Mouse (Mus musculus) cerebellum, adult 8-10 months (tissue): Measurements from ENCODE around the gene As3mt.
A peak's percentile ranks its signal among the peaks of the same experiment; 100 is the strongest.

Experiments
- DNase-seq: peaks from one replicate; pipeline ENCODE4 v3.0.0; 2022

The As3mt gene

DNA sequence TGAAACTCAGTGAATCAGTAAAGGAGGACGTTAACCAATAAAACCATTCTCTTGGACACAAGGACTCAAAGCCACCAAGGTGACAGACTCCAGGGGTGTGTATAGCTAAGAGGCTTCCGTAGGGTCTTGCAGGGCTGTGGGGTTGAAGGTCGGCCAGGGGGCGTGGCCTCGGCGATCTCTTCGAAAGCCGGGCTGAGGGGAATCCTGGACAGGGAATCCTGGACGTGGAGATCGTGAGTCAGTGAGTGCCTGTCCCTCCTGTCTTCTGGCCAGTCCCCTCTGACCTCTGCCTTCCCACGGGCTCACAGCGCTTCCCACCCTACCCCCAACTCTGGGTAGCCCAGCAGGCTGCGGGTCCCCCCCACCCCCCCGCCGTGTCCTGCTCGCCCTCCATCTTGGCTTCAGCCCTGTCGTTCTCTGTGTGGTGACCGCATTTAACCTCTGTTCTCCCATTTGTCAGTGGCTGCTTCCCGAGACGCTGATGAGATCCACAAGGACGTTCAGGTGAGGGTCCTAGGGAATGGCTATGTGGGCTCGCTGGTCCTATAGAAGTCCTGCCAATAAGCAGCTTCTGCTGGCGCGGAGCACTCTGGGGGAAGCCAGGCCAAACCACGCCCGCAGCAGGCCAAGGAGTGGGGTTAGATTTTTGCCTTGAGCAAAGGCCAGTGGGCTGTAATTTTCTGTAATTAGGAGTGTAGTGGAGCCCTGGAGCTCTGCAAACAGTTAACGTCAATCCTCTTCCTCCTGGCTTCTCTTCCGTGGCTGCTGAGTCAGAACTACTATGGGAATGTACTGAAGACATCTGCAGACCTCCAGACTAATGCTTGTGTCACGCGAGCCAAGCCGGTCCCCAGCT lies at the start of gene As3mt:
As3mt (plus strand) TSS at position 163 of the 856 bp plus-strand sequence.
- peak; percentile 67 for DNase-seq

DNA sequence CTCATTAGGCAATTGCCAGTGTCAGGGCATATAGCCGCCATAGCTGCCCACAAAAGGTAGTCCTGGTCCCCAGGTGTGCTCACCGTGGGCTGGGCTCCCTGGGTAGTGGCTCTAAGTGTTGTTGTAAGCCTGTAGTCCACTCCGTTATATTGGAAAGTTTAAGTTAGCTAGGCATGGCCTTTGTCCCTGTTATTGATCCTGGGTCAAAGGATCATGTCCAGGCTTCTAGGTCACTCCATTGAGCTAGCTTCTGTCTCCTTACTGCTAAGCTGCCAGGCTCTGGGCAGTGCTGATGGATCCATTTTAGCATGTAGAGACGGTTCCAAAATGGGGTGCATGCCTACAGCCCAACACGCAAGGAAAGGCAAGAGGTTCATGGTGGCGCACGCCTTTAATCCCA lies 48.9 kb upstream of the As3mt start:
- no peak for DNase-seq

DNA sequence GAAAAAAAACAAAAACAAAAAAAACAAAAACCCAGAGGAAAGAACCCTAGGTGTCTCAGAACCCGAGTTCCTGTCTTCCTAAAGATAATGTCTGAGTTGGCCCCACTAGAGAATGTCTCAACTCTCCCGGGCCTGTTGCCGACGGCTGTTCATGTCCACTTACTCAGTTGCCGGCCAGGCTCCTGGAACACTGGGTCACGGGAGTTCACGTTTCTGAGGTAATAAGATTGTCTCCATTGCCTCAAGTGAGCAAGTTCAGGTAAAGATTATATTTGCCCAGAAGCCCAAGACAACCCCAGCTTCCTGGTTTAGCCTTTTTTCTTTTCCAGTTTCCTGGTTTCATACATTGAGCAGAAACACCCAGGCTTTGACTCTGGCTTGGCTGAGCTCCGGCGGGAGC lies 48.4 kb upstream of the As3mt start:
- DNase-seq: no peak

DNA sequence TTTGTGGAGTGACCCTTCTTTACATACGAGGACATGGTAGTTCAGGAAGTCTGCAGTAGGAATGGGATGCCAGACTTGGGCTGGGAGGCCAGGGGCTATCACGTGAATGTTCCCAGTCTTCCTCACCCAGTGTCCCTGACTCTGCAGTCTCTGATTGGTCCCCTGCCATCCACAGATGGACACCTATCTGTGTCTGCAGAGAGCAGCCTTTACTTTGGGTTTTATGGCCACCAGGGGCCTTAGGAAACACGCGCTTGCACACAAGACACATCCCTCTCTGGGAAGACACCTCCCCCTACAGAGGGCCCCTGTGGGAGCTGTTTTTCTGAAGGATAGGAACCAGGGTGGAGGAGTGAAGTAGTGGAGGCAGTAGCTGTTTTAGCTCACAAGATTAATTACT lies 45.7 kb upstream of the As3mt start:
- DNase-seq: no peak

GRCm38 (mm10) chr19:46662214-46662613 lies 45.0 kb upstream of the As3mt start:
- no peak for DNase-seq

GRCm38 (mm10) chr19:46662784-46663183 lies 44.5 kb upstream of the As3mt start:
- no peak for DNase-seq

DNA sequence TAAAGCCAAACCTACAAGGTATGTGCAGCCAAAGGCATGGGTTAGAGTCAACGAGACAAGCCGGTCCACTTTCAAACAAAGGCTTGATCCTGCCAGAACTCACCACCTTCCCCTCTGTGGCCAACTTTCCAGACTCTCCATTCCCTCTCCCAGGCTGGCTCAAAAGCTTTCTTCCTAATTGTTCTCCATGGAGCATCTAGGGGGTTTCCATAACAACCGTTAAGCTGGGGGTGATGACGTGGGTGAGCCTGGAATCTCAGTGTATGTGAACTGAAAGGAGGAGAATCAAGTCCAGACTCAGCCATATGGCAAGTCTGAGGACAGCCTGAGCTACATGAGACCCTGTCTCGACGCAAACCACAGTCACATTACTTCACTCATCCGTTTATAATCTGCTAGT lies 41.8 kb upstream of the As3mt start:
- no peak for DNase-seq

GRCm38 (mm10) chr19:46667300-46667699 lies 40.0 kb upstream of the As3mt start:
- DNase-seq: no peak

DNA sequence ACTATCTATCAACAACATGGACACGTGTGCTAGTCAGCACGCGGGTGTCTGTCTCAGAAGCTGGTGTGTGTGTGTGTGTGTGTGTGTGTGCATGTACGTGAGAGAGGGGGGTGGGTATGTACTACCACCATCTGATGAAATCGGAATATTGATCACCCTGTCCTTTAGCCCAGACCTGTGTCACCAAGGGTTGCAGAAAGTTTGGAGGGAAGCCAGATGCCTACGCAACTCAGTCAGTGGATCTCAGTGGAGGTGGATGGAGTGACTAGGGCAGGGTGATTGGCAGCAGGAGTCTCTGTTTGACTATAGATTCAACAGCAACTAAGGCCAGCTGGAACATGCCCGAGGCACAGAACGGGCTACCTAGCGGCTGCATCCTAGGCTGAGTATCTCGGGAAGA lies 39.0 kb upstream of the As3mt start:
- DNase-seq: no peak

DNA sequence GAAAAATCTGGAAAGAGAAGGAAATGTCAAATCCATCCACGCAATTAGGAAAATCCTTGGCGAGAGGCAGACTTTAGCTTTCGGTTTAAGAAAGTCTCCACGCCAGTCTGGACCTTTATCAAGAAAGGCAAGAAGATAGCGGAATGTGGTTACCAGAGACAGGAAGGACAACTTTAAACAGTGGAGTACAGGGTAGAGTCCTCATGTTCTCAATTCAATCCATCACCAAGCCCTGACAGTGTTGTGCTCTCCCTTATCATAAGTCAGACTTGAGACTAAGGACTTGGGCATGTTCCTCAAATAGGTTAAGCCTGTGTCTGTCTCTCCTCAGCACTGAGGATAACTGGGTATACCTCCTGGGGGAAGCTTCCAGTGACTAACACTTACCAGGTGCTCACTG lies 37.5 kb upstream of the As3mt start:
- no peak for DNase-seq

DNA sequence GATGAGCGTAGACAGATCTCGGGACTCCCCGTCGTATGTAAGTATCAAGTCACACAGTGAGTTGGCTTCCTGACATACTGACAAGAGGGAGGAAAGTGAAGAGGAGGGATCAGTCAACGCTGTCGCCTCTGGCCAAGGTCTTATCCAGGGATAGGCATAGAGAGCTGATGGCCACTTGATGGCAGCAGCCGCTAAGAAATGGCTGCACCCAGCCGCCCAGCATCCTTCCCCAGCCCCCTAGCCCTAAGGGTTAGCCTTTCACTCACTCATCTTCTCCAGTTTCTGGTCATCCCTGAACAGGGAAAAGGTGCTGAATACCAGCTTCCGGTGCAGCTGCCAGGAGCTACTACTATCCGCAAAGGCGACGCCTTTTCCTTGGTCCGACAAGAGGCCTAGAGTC lies 36.6 kb upstream of the As3mt start:
- peak; percentile 48 for DNase-seq

DNA sequence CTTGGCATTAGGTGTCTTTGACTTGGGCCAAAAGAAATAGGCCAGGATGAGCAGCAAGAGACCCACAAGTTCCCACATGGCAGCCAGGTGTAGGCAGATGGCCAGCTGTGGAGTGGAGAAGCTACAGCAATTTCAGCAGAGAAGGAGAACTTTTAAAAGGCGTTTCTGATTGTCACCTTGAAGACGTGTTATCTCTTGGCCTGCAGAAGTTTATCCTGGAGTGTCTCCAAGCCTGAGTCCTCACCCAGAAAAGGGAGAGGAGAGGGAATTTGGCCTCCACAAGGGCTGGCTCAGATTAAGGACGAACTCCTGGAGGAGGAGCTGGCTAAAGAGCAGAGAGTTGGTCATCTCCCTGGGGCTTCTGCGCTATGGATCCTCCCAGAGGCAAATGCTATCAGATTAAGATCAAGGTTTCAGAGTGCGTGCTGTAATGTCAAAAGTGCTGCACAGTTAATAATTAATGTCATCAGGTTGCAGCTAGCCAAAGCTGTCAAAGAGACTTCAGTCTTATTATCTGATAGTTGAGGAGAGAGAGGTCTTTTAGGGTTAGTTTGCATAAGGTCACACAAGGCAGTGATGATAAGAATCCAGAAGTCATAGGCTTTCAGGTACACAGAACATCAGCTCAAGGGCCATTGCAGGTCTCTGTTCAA lies 34.4 kb upstream of the As3mt start, which contains the start of gene Cyp17a1:
Cyp17a1 (minus strand) TSS at position 407 of the 653 bp plus-strand sequence.
- no peak for DNase-seq

DNA sequence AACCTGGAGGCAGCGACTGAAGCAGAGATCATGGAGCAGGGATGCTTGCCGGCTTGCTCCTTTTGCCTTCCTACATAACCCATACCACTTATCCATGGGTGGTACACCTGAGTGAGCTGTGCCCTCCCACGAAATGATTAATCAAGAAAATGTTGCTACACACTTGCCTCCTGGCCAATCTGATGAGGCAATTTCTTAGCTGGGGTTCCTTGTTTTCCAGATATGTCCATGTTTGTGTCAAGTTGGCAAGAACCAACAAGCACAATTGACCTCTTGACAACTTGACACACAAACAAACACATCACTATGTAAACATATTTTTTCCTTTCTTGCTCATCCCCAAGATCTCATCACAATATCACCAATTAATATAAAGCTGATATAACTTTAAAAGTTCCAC lies 31.6 kb upstream of the As3mt start:
- DNase-seq: no peak

DNA sequence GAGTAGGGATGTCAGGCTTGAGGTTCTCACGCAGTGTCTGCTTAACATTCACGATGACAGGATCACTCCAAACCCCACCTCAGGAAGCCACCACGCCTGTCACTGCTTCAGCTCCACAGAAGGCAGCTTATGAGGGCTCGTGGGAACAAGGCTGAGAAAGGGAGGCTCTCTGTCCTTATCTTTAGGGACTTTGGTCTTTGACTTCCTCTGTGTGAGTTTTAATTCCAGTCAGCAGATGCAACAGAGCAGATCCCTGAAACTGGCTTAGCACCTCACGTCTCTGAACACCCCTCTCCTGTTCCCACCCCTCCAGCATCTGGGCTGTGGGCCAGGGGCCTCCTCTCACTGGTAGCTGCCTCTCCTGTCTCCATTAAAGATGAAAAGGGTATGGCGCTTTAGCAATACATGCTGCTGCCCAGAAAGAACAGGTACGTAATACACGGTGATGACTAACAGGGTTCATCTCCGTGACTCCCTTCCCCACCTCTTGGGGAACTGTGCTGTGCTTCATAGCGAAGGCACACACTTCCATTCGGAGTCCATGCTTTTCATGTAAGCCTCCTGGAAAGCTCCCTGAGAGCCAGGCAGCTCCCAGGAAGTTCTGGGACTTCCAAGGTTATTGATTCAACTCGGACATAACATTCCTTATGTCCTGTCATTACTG lies 27.4 kb upstream of the As3mt start:
- no peak for DNase-seq

- peak; percentile 90 for DNase-seq
Observed at GRCm38 (mm10) chr19:46689460-46690372, 17.5 kb upstream of the As3mt start, which contains the start of gene Borcs7. Gene Borcs7 (plus strand): TSS chr19:46689906.

- no peak for DNase-seq
Observed at GRCm38 (mm10) chr19:46690387-46690786, 16.9 kb upstream of the As3mt start.

GRCm38 (mm10) chr19:46691078-46691477 lies 16.2 kb upstream of the As3mt start:
- no peak for DNase-seq

DNA sequence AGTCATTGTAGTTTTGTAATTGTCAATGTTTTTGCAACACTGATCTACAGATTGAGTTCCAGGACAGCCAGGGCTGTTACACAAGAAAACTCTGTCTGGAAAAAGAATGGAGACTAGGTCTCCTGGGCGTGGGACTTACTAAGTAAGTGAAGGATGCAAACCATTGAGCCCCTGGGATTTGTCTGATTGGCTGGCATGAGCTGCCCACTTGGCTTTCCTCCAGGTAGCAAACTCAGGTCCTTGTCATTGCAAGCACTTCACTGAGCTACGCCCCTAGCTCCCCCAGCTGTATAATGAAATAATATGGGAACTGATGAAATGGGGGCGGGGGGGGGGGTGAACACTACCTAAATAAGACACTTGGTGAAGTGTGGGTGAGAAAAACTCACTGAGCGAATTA lies 14.1 kb upstream of the As3mt start:
- DNase-seq: no peak

DNA sequence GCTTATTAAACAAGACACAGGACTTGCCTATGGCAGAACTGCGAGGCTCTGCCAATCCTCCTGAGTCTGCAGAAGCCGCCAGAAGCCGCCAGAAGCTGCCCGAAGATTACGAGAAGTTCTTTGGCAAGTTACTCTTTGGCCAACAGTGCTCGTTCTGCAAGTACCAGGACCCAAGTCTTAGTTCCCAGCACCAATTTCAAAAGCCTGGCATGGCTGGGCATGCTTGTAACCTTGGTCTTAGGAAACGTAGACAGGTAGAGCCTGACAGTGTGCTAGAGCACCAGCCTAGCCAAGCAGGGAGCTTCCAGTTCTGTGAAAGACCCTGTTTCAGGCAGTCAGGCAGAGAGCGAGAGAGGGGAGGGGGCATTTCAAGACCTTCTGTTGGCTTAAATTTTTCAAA lies 10.8 kb upstream of the As3mt start:
- DNase-seq: no peak

DNA sequence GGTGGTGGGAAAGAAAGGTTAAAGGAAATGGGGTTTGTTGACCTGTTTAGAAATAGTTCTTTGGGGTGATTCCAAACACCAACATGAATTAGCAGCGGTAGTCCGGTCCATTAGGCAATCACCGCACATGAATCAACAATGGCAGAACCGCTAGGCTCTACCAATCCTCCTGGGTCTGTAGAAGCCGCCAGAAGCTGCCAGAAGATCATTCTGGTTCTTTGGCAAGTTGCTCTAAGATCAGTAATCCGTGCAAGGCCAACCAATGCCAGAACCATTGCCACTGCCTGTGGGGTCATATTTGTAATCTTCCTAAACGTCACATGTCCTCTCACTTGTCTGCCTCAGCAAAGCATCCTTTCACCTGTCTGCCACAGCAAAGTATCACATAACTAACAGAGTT lies 10.3 kb upstream of the As3mt start:
- DNase-seq: no peak

- DNase-seq: no peak
Observed at GRCm38 (mm10) chr19:46697840-46698517, 9.3 kb upstream of the As3mt start.

- DNase-seq: no peak
Observed at GRCm38 (mm10) chr19:46699011-46699481, 8.2 kb upstream of the As3mt start.
